Mouse (Mus musculus): ENCODE results near the gene She. TPM values are rescaled to one million over a fixed set of nuclear protein-coding genes. Genes with fewer than 3 reads are reported as not detected.

The She gene
- polyA plus RNA-seq, 1 experiment from 2014 or later: 4.2 TPM

GRCm38 (mm10) chr3:89887582-89888230, 56.5 kb downstream of the She start:
- Histone ChIP-seq H3K27ac (ENCODE audit: low read depth) (no peak overlapping the region), H3K9ac (ENCODE audit: low read length) (no peak overlapping the region), H3K4me3 (ENCODE audit: low read depth, low read length) (no peak overlapping the region), H3K4me2 (ENCODE audit: low read length) (no peak overlapping the region), H3K9me3 (ENCODE audit: control insufficient read depth, low read length) (no peaks in the 10 kb centered on the region), H3K4me1 (replicated peaks; ENCODE audit: control insufficient read depth, insufficient read depth, low read length) (no peaks in the 10 kb centered on the region), H3K36me3 (ENCODE audit: control insufficient read depth, insufficient read depth, low read length) (no peaks in the 10 kb centered on the region), H3K27me3 (replicated peaks; ENCODE audit: control insufficient read depth, insufficient read depth, low read length) (no peaks in the 10 kb centered on the region)
- ATAC-seq (replicated peaks; ENCODE audit: low FRiP score, low TSS enrichment, low read depth): no peak
- DNase-seq (ENCODE audit: low spot score): no peak
- WGBS: 89% methylated on average over 7 of the region's 7 CpGs

DNA sequence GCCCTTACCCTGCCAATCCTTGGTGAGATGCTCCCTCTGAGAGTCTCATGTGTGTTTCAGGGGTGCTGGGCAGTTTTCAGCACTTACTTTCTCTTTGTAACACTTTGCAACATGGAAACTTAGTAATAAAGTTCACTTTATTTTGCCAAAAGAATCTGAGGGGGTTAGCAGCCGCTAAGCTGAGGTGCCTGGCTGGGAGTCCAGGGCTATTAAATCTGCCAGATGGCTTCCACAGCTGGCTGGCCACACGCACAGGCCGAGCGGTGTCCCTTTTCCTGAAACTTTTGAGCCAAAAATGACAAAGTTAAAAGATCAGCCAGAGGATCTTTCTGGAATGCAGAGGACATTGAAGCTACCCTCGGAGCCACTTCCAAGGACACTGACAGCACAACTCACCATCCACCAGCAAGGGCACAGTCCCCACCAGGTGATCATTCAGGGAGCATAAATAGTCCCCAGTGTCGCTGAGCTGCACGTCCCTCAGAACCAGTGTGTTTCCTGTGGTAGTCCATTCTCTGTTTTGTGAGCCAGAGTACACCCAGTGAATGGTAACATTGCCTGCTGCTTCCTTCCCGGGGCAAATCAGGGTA, 58.8 kb downstream of the She start:
- DNase-seq (ENCODE audit: low spot score) (no peak), ATAC-seq (replicated peaks; ENCODE audit: low FRiP score, low TSS enrichment, low read depth) (no peak)
- Histone ChIP-seq H3K9ac (ENCODE audit: low read length) (no peak overlapping the region), H3K4me3 (ENCODE audit: low read depth, low read length) (no peak overlapping the region), H3K4me1 (replicated peaks; ENCODE audit: control insufficient read depth, insufficient read depth, low read length) (no peaks in the 10 kb centered on the region), H3K27me3 (replicated peaks; ENCODE audit: control insufficient read depth, insufficient read depth, low read length) (no peaks in the 10 kb centered on the region), H3K27ac (ENCODE audit: low read depth) (no peak overlapping the region), H3K9me3 (ENCODE audit: control insufficient read depth, low read length) (no peaks in the 10 kb centered on the region), H3K4me2 (ENCODE audit: low read length) (no peak overlapping the region), H3K36me3 (ENCODE audit: control insufficient read depth, insufficient read depth, low read length) (no peaks in the 10 kb centered on the region)
- 57% methylated on average over 8 of the region's 8 CpGs for WGBS

DNA sequence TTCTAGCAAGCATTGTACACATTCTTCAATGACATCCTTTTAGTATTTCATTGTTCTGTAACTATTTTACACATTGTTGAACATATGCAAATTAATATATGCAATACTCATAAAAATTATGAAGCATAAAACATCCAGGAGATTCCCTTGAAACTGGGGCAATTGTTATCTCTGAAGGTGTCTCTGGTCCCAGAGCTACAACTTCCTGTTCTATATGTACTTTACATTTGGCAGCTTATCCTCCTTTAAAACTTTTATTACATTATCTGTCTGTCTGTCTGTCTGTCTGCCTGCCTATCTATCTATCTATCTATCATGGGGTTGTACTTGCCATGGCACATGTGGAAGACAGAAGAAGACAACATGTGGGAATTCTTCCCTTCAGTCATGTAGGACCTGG, 60.5 kb downstream of the She start:
- Histone ChIP-seq H3K4me2 (ENCODE audit: low read length) (no peak overlapping the region), H3K9ac (ENCODE audit: low read length) (no peak overlapping the region), H3K4me3 (ENCODE audit: low read depth, low read length) (no peak overlapping the region), H3K27ac (ENCODE audit: low read depth) (no peak overlapping the region), H3K27me3 (replicated peaks; ENCODE audit: control insufficient read depth, insufficient read depth, low read length) (no peaks in the 10 kb centered on the region), H3K4me1 (replicated peaks; ENCODE audit: control insufficient read depth, insufficient read depth, low read length) (no peaks in the 10 kb centered on the region), H3K9me3 (ENCODE audit: control insufficient read depth, low read length) (no peaks in the 10 kb centered on the region), H3K36me3 (ENCODE audit: control insufficient read depth, insufficient read depth, low read length) (no peaks in the 10 kb centered on the region)
- DNase-seq (ENCODE audit: low spot score) (no peak), ATAC-seq (replicated peaks; ENCODE audit: low FRiP score, low TSS enrichment, low read depth) (no peak)

DNA sequence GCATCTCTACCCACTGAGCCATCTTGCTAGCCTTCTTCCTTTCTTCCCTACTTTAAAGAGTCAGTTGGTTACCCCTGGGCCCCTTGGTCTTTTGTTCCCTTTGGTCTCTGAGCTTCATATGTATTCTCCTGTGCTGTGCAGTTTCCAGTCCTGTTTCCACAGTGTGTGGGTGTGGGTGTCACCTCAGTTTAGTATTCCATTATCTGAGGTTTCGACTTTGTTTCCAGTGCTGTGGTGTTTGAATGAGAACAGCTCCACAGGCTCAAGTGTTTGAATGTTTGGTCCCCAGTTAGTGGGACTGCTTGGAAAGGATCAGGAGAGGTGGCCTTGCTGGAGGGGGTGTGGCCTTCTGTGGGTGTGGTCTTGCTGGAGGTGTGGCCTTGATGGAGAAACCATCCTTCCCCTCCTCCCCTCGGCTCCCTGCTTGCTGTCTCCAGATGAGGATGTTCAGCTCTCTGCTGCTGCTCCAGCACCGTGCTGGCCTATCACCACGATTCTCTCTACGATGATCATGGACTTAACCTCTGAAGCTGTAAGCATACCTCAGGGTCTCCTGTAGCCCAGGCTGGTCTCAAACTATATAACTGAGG, 61.4 kb downstream of the She start:
- Histone ChIP-seq H3K27ac (ENCODE audit: low read depth) (no peak overlapping the region), H3K9me3 (ENCODE audit: control insufficient read depth, low read length) (no peaks in the 10 kb centered on the region), H3K9ac (ENCODE audit: low read length) (no peak overlapping the region), H3K4me2 (ENCODE audit: low read length) (no peak overlapping the region), H3K4me3 (ENCODE audit: low read depth, low read length) (no peak overlapping the region), H3K27me3 (replicated peaks; ENCODE audit: control insufficient read depth, insufficient read depth, low read length) (no peaks in the 10 kb centered on the region), H3K4me1 (replicated peaks; ENCODE audit: control insufficient read depth, insufficient read depth, low read length) (0 out of 2 replicates have a peak, but pooled peaks cover under 1% of the 10 kb centered on the region), H3K36me3 (ENCODE audit: control insufficient read depth, insufficient read depth, low read length) (no peaks in the 10 kb centered on the region)
- ATAC-seq (replicated peaks; ENCODE audit: low FRiP score, low TSS enrichment, low read depth) (no peak), DNase-seq (ENCODE audit: low spot score) (no peak)
- WGBS: 84% methylated on average over 5 of the region's 5 CpGs

- H3K4me3 ChIP-seq (ENCODE audit: low read depth, low read length): no peak overlapping the region
- no peaks in the 10 kb centered on the region for H3K9me3 ChIP-seq (ENCODE audit: control insufficient read depth, low read length)
- no peak overlapping the region for H3K4me2 ChIP-seq (ENCODE audit: low read length)
- ATAC-seq (replicated peaks; ENCODE audit: low FRiP score, low TSS enrichment, low read depth): no peak
- no peaks in the 10 kb centered on the region for H3K36me3 ChIP-seq (ENCODE audit: control insufficient read depth, insufficient read depth, low read length)
- H3K27me3 ChIP-seq (replicated peaks; ENCODE audit: control insufficient read depth, insufficient read depth, low read length): no peaks in the 10 kb centered on the region
- peaks cover 7% of the 10 kb centered on the region; the same call in 1 of the 2 replicates for H3K4me1 ChIP-seq (replicated peaks; ENCODE audit: control insufficient read depth, insufficient read depth, low read length)
- DNase-seq (ENCODE audit: low spot score): no peak
- H3K27ac ChIP-seq (ENCODE audit: low read depth): no peak overlapping the region
- WGBS: 33% methylated on average over 5 of the region's 5 CpGs
- no peak overlapping the region for H3K9ac ChIP-seq (ENCODE audit: low read length)
These were observed 65.4 kb downstream of the She start for GRCm38 (mm10) chr3:89896571-89896970.

DNA sequence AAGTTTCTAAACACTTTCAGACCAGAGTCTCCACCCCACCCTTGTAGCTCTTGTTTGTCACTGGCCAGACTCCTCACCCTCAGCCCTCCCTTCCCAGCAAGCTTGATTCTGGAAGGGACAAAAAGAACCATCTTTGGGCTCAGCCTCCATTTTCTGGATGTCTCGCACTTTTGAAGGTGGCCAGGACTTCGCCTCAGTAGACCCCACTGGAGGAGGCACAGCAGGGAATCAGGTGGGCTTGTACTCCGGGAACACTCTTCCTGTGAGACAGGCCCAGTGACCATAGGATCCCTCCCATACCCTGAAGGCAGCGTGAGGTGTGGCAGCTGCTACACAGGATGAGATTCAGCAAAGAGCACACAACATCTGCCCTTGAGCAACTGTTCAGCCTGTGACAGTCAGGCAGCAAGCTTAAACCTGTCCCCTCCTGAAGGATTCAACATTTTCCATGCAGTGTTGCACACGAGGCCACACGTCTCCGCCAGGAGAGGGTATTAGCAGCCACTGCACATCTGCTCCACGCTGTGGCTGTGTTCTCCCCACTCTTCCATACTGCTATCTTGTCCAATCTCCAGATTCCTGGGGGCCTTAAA, 66.1 kb downstream of the She start:
- DNase-seq (ENCODE audit: low spot score): no peak
- H3K4me1 ChIP-seq (replicated peaks; ENCODE audit: control insufficient read depth, insufficient read depth, low read length): peaks cover 7% of the 10 kb centered on the region; the same call in 1 of the 2 replicates
- no peaks in the 10 kb centered on the region for H3K27me3 ChIP-seq (replicated peaks; ENCODE audit: control insufficient read depth, insufficient read depth, low read length)
- ATAC-seq (replicated peaks; ENCODE audit: low FRiP score, low TSS enrichment, low read depth): no peak
- H3K36me3 ChIP-seq (ENCODE audit: control insufficient read depth, insufficient read depth, low read length): no peaks in the 10 kb centered on the region
- H3K9me3 ChIP-seq (ENCODE audit: control insufficient read depth, low read length): no peaks in the 10 kb centered on the region
- H3K9ac ChIP-seq (ENCODE audit: low read length): no peak overlapping the region
- no peak overlapping the region for H3K4me2 ChIP-seq (ENCODE audit: low read length)
- no peak overlapping the region for H3K27ac ChIP-seq (ENCODE audit: low read depth)
- H3K4me3 ChIP-seq (ENCODE audit: low read depth, low read length): no peak overlapping the region
- 70% methylated on average over 8 of the region's 8 CpGs for WGBS

DNA sequence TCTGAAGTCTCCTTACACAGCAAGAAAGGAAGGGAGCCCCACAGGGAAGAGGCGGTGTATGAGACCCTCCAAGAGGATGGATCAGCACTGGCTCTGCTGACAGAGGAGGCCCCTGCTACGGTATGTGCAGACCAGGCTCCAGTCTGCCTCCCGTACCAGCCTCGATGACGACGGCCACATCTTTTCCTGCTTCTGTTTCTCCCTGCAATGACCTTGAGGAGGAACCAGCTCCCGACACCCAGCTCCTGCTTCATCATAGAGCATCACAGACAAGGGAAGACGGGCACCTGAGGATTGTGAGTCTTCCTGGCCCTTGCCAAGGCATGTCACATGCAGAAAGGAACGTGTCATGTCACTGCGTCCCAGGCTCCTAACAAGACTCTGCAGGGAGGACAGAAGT, 66.8 kb downstream of the She start:
- H3K36me3 ChIP-seq (ENCODE audit: control insufficient read depth, insufficient read depth, low read length): no peaks in the 10 kb centered on the region
- no peak overlapping the region for H3K9ac ChIP-seq (ENCODE audit: low read length)
- no peak overlapping the region for H3K27ac ChIP-seq (ENCODE audit: low read depth)
- DNase-seq (ENCODE audit: low spot score) (no peak), ATAC-seq (replicated peaks; ENCODE audit: low FRiP score, low TSS enrichment, low read depth) (no peak)
- 69% methylated on average over 10 of the region's 10 CpGs for WGBS
- H3K27me3 ChIP-seq (replicated peaks; ENCODE audit: control insufficient read depth, insufficient read depth, low read length): no peaks in the 10 kb centered on the region
- no peak overlapping the region for H3K4me3 ChIP-seq (ENCODE audit: low read depth, low read length)
- H3K4me2 ChIP-seq (ENCODE audit: low read length): no peak overlapping the region
- no peaks in the 10 kb centered on the region for H3K9me3 ChIP-seq (ENCODE audit: control insufficient read depth, low read length)
- peaks cover 7% of the 10 kb centered on the region; the same call in 1 of the 2 replicates for H3K4me1 ChIP-seq (replicated peaks; ENCODE audit: control insufficient read depth, insufficient read depth, low read length)

DNA sequence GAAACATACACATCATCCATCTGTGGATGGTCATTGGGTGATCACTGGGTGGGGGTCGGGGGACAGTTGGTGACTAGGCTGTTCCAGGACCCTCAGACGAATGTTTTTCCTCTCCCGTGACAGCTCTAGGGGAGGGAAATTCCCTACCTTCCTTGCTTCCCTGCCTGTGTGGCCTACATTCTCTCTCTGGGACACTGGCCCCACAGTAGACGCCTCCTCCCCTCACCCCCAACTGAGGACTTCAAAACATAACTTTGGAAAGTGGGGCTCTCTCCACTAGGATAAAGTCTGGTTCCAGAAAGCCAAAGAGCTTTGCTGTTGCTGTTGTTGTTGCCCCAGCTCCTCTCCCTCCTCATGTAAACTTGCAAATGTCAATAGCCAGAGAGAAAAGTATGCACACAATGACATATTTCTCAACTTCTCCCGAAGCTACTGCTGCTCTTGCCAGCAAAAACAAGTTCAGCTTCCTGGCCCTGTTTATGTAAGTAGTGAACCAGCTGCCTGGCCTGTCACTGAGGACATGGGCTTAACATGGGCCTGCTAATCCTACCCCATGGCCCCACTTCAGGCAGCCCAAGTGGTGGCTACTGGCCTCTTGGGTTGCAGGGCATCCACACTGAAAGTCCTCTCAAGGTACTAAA, 67.8 kb downstream of the She start:
- Histone ChIP-seq H3K9ac (ENCODE audit: low read length) (no peak overlapping the region), H3K9me3 (ENCODE audit: control insufficient read depth, low read length) (no peaks in the 10 kb centered on the region), H3K27ac (ENCODE audit: low read depth) (no peak overlapping the region), H3K4me3 (ENCODE audit: low read depth, low read length) (no peak overlapping the region), H3K4me2 (ENCODE audit: low read length) (no peak overlapping the region), H3K36me3 (ENCODE audit: control insufficient read depth, insufficient read depth, low read length) (no peaks in the 10 kb centered on the region), H3K27me3 (replicated peaks; ENCODE audit: control insufficient read depth, insufficient read depth, low read length) (no peaks in the 10 kb centered on the region), H3K4me1 (replicated peaks; ENCODE audit: control insufficient read depth, insufficient read depth, low read length) (peaks cover 7% of the 10 kb centered on the region; the same call in 1 of the 2 replicates)
- ATAC-seq (replicated peaks; ENCODE audit: low FRiP score, low TSS enrichment, low read depth): no peak
- DNase-seq (ENCODE audit: low spot score): no peak
- WGBS: 56% methylated on average over 5 of the region's 5 CpGs

Data from intestine, embryonic 14.5 days (tissue).